Mouse (Mus musculus) heart, embryonic 13.5 days (tissue): ENCODE data around the gene Gm21954. TPM values are rescaled to one million over a fixed set of nuclear protein-coding genes. Genes with fewer than 3 reads are reported as not detected.

ENCODE experiments used
- polyA plus RNA-seq: library from polyadenylated mRNA; unstranded; fragments of >200 nt; fragmentation: Nextera tagmentation; extraction: Ambion mirVana; gene quantifications from 2 replicates; pipeline ENCODE4 v1.2.1, GENCODE M21; 2015

Gene Gm21954
- polyA plus RNA-seq, 1 experiment from 2014 or later = not detected

Other genes starting within 250 kb of the Gm21954 start
- 7.6 and 8.2 TPM in 2 replicates for gene Dclk1, start 229.8 kb downstream of the Gm21954 start, polyA plus RNA-seq